Mouse (Mus musculus): ENCODE results near the gene Map3k5.

Map3k5 gene

DNA sequence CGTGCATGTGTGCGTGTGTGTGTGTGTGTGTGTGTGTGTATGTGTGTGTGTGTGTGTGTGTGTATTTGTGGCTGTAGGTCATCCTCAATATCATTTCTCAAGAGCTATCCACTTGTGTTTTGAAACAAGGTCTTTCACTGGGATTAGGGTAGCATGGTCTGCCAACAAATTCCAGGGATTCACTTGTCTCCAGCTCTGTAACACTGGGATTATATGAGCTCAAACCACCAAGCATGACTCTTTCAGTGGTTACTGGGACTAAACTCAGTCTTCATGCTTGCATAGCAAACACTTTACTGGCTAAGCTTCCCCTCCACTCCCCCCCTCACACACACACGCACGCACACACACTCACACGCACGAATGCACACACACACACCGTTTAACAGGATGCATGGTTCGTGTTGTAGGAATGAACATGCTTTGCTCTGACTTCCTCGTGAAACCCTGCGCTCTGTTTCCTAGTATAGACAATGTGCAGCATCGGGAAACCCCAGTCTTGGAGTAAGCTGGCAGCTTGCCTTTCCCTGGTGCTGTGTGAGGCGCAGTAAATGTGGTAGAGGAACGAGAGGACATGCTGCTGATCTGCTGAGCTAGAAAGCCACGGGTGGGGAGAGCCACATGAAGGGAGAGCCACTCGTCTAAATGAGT is 126.2 kb downstream of the Map3k5 start:
- DNase-seq: no peak

GRCm38 (mm10) chr10:20064556-20065207 is 130.4 kb downstream of the Map3k5 start:
- DNase-seq: no peak

GRCm38 (mm10) chr10:20066069-20066665 is 131.9 kb downstream of the Map3k5 start:
- DNase-seq: no peak

GRCm38 (mm10) chr10:20069771-20070460 is 135.6 kb downstream of the Map3k5 start:
- no peak for DNase-seq

- no peak for DNase-seq
Measured at GRCm38 (mm10) chr10:20070576-20071109, 136.4 kb downstream of the Map3k5 start.

DNA sequence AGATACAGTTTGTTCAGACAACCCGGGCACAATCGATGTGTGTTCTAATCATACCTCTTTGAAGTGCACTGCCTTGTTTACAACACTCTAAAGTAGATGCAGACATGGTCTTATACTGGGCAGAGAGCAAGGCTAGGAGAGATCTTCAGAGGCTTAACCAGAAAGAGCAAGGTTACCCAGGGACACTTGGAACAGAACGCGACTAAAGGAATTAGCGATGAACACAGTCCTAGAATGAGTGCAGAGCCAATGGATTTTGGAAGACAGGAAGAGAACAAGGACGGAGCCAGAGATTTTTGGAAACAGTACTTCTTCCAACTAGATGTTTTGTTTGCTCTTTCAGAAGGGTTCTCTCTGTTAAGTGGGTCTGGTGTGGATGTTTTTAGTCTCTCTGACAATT is 137.4 kb downstream of the Map3k5 start:
- no peak for DNase-seq

- DNase-seq: peak; percentile 65
Measured at GRCm38 (mm10) chr10:20073236-20073893, 139.1 kb downstream of the Map3k5 start.

- no peak for DNase-seq
Measured at GRCm38 (mm10) chr10:20076541-20077469, 142.5 kb downstream of the Map3k5 start.

DNA sequence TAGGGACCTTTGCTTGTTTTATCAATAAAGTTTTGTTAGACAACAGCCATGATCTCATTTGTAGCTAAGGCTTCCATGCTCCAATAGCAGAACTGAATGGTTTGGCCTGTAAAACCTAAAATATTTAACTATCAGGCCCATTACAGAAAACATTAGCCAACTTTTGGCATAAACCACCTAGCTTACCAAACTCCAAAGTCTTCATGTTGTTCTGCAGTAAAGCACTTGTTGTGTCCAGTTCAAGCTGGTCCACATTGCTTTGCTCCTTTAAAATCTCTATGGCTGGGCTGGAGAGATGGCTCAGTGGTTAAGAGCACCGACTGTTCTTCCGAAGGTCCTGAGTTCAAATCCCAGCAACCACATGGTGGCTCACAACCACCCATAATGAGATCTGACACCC is 144.1 kb downstream of the Map3k5 start:
- DNase-seq: no peak

GRCm38 (mm10) chr10:20087841-20088240 is 153.6 kb downstream of the Map3k5 start:
- no peak for DNase-seq

DNA sequence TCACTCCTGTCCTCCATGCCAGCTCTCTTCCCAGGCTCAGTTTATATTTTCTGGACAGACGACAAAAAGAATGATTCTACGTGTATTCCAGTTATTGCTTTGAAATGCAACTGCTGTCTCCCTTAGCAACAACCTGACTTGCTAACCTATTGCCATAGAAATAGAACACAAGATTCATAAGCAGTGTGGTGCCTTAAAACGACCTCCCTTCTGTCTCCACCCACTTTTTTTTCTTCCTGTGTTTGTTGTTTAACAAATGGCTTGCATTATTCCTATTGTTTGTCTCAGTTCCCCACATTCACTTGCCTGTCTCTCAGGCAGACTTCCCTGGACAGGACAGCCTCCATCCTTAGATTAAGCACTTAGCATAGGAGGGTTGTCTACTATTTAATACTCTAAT is 154.8 kb downstream of the Map3k5 start:
- no peak for DNase-seq

- no peak for DNase-seq
Measured at GRCm38 (mm10) chr10:20090171-20090570, 155.9 kb downstream of the Map3k5 start.

GRCm38 (mm10) chr10:20091416-20091815 is 157.1 kb downstream of the Map3k5 start:
- DNase-seq: no peak

DNA sequence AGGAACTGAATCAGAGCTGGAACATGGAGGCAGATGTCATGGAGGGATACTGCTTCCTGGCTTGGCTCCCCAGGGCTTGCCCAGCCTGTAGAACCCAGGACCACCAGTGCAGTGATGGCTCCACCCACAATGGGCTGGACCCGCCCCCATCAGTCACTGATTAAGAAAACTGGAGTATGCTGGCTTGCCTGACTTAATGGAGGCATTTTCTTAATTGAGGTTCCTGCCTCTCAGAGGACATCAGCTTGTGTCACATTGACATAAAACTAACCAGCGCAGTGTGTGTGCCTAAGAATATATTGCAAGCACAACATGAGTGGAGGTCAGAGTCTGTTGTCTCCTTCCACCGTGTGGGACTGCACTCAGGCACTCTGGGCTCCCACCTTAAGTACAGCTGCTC is 158.1 kb downstream of the Map3k5 start:
- no peak for DNase-seq

- DNase-seq: no peak
Measured at GRCm38 (mm10) chr10:20101456-20101855, 167.2 kb downstream of the Map3k5 start.

DNA sequence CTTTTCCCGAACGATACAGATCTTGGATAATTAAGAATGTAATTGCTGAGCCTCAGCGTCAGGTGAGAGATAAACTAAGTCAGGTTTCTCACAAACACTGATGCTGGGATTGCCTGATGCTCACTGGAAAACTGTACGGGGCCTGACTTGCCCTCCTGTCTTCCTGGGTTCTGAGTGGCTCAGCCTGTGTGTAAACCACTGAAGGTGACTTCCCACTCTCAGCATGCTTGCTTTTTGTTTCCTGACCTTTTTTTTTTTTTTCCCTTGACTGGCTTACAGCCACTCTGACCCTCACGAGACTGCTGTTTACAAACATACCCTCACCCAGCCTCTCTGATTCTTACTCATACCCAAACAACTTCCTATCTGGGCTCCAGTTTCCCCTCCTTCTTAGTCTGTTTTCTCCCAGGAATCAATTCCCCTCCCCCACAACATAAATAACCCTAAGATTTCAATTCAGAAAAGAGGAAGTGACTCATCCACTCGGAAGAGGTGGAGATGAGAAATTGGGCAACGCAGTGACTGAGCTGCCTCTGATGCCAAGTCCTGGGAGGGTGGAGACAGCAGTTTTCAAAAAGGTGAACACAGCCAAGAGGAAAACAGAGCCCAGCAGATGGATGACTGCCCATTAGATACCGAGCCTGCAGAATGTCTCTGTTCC is 170.1 kb downstream of the Map3k5 start:
- no peak for DNase-seq

DNA sequence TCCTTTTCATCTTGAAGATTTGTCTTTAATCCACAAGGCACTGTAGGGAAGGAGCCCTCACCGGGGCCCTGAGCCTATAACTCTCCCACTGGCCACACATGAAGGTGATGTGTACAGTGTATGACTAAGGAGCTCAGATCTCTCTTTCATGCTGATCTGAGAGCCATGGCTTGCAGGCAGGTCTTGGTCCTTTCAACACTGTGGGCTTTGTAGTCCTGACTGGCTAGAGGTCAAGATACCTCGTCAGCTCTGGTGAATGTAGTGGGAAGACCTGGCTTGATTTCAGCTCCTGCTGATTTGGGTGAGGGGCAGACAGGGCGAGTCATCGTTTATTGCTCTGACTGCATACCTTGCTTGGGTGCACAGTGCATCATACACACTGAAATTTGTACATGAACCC is 171.3 kb downstream of the Map3k5 start:
- DNase-seq: no peak

DNA sequence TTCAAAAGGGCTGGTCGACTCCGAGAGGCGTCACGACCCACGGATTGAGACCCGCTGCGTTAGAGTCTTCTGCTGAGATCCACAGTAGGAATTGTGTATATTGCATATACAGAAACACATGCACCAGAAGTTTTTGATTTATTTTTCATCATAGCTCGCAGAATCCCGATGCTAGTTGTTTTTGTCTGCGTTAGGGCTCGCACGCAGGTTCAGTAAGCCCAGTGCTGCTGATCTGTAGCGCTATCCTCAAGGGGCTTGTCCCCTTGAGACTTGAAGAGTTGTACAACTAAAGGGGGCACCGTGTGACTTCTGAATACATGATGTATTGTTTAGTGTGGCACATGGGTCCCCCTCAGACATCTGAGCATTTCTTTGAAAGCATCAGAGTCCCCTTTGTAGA is 172.8 kb downstream of the Map3k5 start:
- no peak for DNase-seq

- peak; percentile 25 for DNase-seq
Measured at GRCm38 (mm10) chr10:20111508-20111907, 177.2 kb downstream of the Map3k5 start.

GRCm38 (mm10) chr10:20112026-20112973 is 178.0 kb downstream of the Map3k5 start:
- DNase-seq: no peak
